Mouse (Mus musculus) spleen, adult 2 months (tissue): ENCODE measurements around the gene Notum.

Source experiments
- CTCF ChIP-seq: fragments of 200-500 bp; IDR thresholded peaks from 2 replicates; pipeline ENCODE4 v1.5.1; 2011; ENCODE audit warnings: mild to moderate bottlenecking, inconsistent platforms; ENCODE audit not compliant: insufficient read depth, insufficient read length, insufficient replicate concordance; ENCODE audit errors: extremely low read depth
- POLR2A ChIP-seq: fragments of 200-500 bp; IDR thresholded peaks from 2 replicates; pipeline ENCODE4 v1.6.1; 2011; ENCODE audit warnings: low read depth, low read length, inconsistent platforms

- TF ChIP-seq CTCF (no peak), POLR2A (no peak)
Observed at GRCm38 (mm10) chr11:120622805-120623204, 38.2 kb downstream of the Notum start.
